9 mouse cellular contexts compared by ENCODE assay signal in the genomic region with DNA sequence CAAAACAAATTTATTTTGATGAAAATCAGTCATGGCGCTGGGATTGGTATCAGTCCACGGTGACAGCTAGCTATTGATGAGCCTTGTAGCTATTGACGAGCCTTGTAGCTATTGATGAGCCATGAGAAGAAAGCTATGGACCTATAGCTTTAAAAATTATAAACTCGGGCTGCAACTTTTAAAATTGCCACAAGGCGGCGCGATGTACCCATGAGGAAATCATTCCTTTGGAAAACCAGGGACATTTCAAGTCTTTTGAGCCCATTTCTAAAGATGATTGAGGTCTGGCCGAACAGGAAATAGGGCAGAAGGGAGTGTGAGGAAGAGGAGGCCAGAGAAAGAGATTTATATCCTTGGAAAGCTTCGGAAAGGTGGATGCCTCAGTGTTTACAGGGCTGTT.
DNase-seq lines count a peak whose midpoint lies in the region; ATAC-seq and TF ChIP-seq lines count a peak whose summit lies in the region.
"Had no signal": no experiment of that assay in that cellular context is flagged by ENCODE, and none has a peak within 500 bp of the region (broad histone marks: within the 10 kb centered on the region; RNA-seq: fewer than 3 reads in every experiment).

No protein-coding gene starts in this region.

- TF ChIP-seq POLR2A in kidney, adult 2 months (IDR thresholded peaks at IDR 0.05; ENCODE audit: low read depth, low read length), result no peak

- no peaks in the 10 kb centered on the region for H3K27me3 ChIP-seq in kidney, adult 2 months (replicated peaks; ENCODE audit: control insufficient read depth, insufficient read depth, low read length)
- H3K27me3 ChIP-seq in kidney, embryonic 14.5 days (ENCODE audit: control insufficient read depth, insufficient read depth, low read length), result no peaks in the 10 kb centered on the region

- no peak overlapping the region for H3K4me2 ChIP-seq in kidney, embryonic 14.5 days (replicated peaks; ENCODE audit: low read depth, low read length)
- H3K4me2 ChIP-seq: limb, embryonic 13.5 days had no signal

- H3K27ac ChIP-seq in kidney, adult 2 months (ENCODE audit: insufficient read depth, low read depth, low read length), result no peak overlapping the region
- H3K27ac ChIP-seq in kidney, embryonic 14.5 days (ENCODE audit: low read depth, low read length), result no peak overlapping the region
- H3K27ac ChIP-seq: limb, embryonic 13.5 days had no signal

- peak; percentile 60 for DNase-seq in kidney, adult 2 months
- DNase-seq in NIH3T3 (ENCODE audit: low read depth), result peak; percentile 91
- peak; percentile 76 to 84 for DNase-seq in cerebellum, postnatal 14 days
- peak; percentile 59 for DNase-seq in gastrocnemius, postnatal 10 days
- peak; percentile 56 to 70 for DNase-seq in layer of hippocampus, postnatal 36 days
- peak; percentile 16 for DNase-seq in retina, postnatal 7 days (ENCODE audit: low read depth, low spot score)
- DNase-seq in spleen, postnatal 36 days (ENCODE audit: low spot score in 2 of 2), result no peak

- no peak for ATAC-seq in kidney, embryonic 14.5 days (ENCODE audit: low FRiP score, low TSS enrichment)

- WGBS in kidney, adult 2 months, result 11% methylated on average over 9 of the region's 9 CpGs
- WGBS in kidney, embryonic 14.5 days, result 17% methylated on average over 9 of the region's 9 CpGs

- no peaks in the 10 kb centered on the region for H3K4me1 ChIP-seq in kidney, adult 2 months (ENCODE audit: control insufficient read depth, insufficient read depth, low read length)
- no peaks in the 10 kb centered on the region for H3K4me1 ChIP-seq in kidney, embryonic 14.5 days (ENCODE audit: control insufficient read depth, insufficient read depth, low read length)
- H3K4me1 ChIP-seq: limb, embryonic 13.5 days had no signal

- no peaks in the 10 kb centered on the region for H3K9me3 ChIP-seq in kidney, embryonic 14.5 days (ENCODE audit: control insufficient read depth, low read length)
- H3K9me3 ChIP-seq: limb, embryonic 13.5 days had no signal

- H3K36me3 ChIP-seq in kidney, adult 2 months (ENCODE audit: control insufficient read depth, insufficient read depth, low read length), result no peaks in the 10 kb centered on the region
- H3K36me3 ChIP-seq in kidney, embryonic 14.5 days (ENCODE audit: control insufficient read depth, insufficient read depth, low read length), result no peaks in the 10 kb centered on the region
- H3K36me3 ChIP-seq: limb, embryonic 13.5 days had no signal

- H3K4me3 ChIP-seq in kidney, adult 2 months (ENCODE audit: insufficient read depth, low read depth, low read length), result no peak overlapping the region
- H3K4me3 ChIP-seq in kidney, embryonic 14.5 days (ENCODE audit: low read length), result no peak overlapping the region
- H3K4me3 ChIP-seq: limb, embryonic 13.5 days had no signal

- no peak overlapping the region for H3K9ac ChIP-seq in kidney, embryonic 14.5 days (ENCODE audit: low read depth, low read length)
- H3K9ac ChIP-seq: limb, embryonic 13.5 days had no signal

- 0 out of 2 replicates have a peak, but pooled peaks have one; percentile 19 for TF ChIP-seq CTCF in kidney, adult 2 months (conservative IDR thresholded peaks at IDR 0.05; ENCODE audit: insufficient read depth, insufficient read length, low read depth, low read length)

Comparison
In these comparisons a context has a peak if more than half of its experiments do, and no peak if none do; other contexts are left out.
1. DNase-seq: peak in kidney, adult 2 months (single experiment), NIH3T3 (single experiment), cerebellum, postnatal 14 days (2 of 2), gastrocnemius, postnatal 10 days (single experiment), layer of hippocampus, postnatal 36 days (2 of 2) and retina, postnatal 7 days (single experiment); none in spleen, postnatal 36 days (0 of 2).